Mouse (Mus musculus) kidney, postnatal 0 days (tissue): ENCODE measurements around the gene AU021092. TPM values are rescaled to one million over a fixed set of nuclear protein-coding genes. Genes with fewer than 3 reads are reported as not detected.

ENCODE experiments used
- ATAC-seq: fragments of 200-750 bp; cut with Nextera tagmentation; replicated peaks from 2 replicates; pipeline ENCODE4 v1.8.0; 2017; ENCODE audit warnings: low read depth, moderate number of reproducible peaks, moderate TSS enrichment, moderate library complexity; ENCODE audit not compliant: low FRiP score
- DNase-seq: peaks from one replicate; pipeline ENCODE4 v3.0.0-alpha.2; 2016; ENCODE audit warnings: low spot score
- H3K27ac ChIP-seq: fragments of 300-500 bp; sonication (generic); 2 replicates; pipeline ENCODE4 v1.5.1; 2014; ENCODE audit warnings: mild to moderate bottlenecking
- H3K27me3 ChIP-seq: fragments of 300-500 bp; sonication (generic); 2 replicates; pipeline ENCODE4 v1.6.1; 2014; ENCODE audit warnings: low read length, mixed read lengths; ENCODE audit not compliant: insufficient read depth
- H3K36me3 ChIP-seq: fragments of 300-500 bp; sonication (generic); 2 replicates; pipeline ENCODE4 v1.6.1; 2014; ENCODE audit warnings: low read length, mixed read lengths; ENCODE audit not compliant: insufficient read depth
- H3K4me1 ChIP-seq: fragments of 300-500 bp; sonication (generic); replicated peaks from 2 replicates; pipeline ENCODE4 v1.6.1; 2014; ENCODE audit warnings: antibody characterized with exemption, low read length, mixed read lengths; ENCODE audit not compliant: insufficient read depth
- H3K4me2 ChIP-seq: fragments of 300-500 bp; sonication (generic); 2 replicates; pipeline ENCODE4 v1.6.1; 2014; ENCODE audit warnings: mild to moderate bottlenecking, low read length, moderate library complexity, mixed read lengths
- H3K4me3 ChIP-seq: fragments of 300-500 bp; sonication (generic); replicated peaks from 2 replicates; pipeline ENCODE4 v1.5.1; 2014; ENCODE audit warnings: low read depth, low read length
- H3K9ac ChIP-seq: fragments of 300-500 bp; sonication (generic); 2 replicates; pipeline ENCODE4 v1.6.1; 2014; ENCODE audit warnings: low read depth, low read length
- H3K9me3 ChIP-seq: fragments of 300-500 bp; sonication (generic); replicated peaks from 2 replicates; pipeline ENCODE4 v1.6.1; 2016; ENCODE audit warnings: low read length, inconsistent platforms, mixed read lengths
- CTCF ChIP-seq: IDR thresholded peaks from 2 replicates; pipeline ENCODE4 v1.5.1; 2016; ENCODE audit warnings: antibody characterized with exemption, low read depth, mild to moderate bottlenecking, moderate library complexity
- WGBS: fragments of 180-500 bp; shearing (Covaris S2); extraction: QIAGEN DNeasy Blood & Tissue Kit; methylation state at CpG from one replicate; pipeline ENCODE4 v1.1.7; 2014; 5-methylcytosine and 5-hydroxymethylcytosine counted together
- polyA plus RNA-seq: library from polyadenylated mRNA; unstranded; fragments of >200 nt; fragmentation: Nextera tagmentation; extraction: Ambion mirVana; gene quantifications from 2 replicates; pipeline ENCODE4 v1.2.1, GENCODE M21; 2015

The AU021092 gene
- polyA plus RNA-seq, 1 experiment from 2014 or later, result 15.3 TPM

GRCm38 (mm10) chr16:5205431-5205970 is 16.6 kb downstream of the AU021092 start:
- no peaks in the 10 kb centered on the region for H3K36me3 ChIP-seq
- H3K4me3 ChIP-seq, result no peak overlapping the region
- ATAC-seq (no peak), DNase-seq (no peak)
- no peak overlapping the region for H3K9ac ChIP-seq
- no peak overlapping the region for H3K4me2 ChIP-seq
- 90% methylated on average over 5 of the region's 5 CpGs for WGBS
- H3K9me3 ChIP-seq, result no peaks in the 10 kb centered on the region
- H3K27ac ChIP-seq, result no peak overlapping the region
- 0 out of 2 replicates have a peak, but pooled peaks cover 8% of the 10 kb centered on the region for H3K4me1 ChIP-seq
- H3K27me3 ChIP-seq, result no peaks in the 10 kb centered on the region
- TF ChIP-seq CTCF, result no peak

- no peak within 1 kb of the TSS for H3K27ac ChIP-seq
- 0 out of 2 replicates have a peak, but pooled peaks cover 2% of the 10 kb centered on the region for H3K36me3 ChIP-seq
Observed at GRCm38 (mm10) chr16:5203668-5204433, 18.2 kb downstream of the AU021092 start, which contains the start of gene Nagpa. Nagpa (minus strand) TSS chr16:5204012.

GRCm38 (mm10) chr16:5203200-5203599 is 18.9 kb downstream of the AU021092 start:
- 1% methylated on average over 36 of the region's 36 CpGs for WGBS
- DNase-seq (no peak), ATAC-seq (peak; percentile 23; the same call in 1 of the 2 replicates)
- H3K4me2 ChIP-seq, result peak overlapping the region; percentile 92
- TF ChIP-seq CTCF, result no peak
- H3K9me3 ChIP-seq, result no peaks in the 10 kb centered on the region
- no peaks in the 10 kb centered on the region for H3K27me3 ChIP-seq
- H3K27ac ChIP-seq, result no peak overlapping the region
- H3K4me3 ChIP-seq, result peak overlapping the region; percentile 68
- H3K4me1 ChIP-seq, result 0 out of 2 replicates have a peak, but pooled peaks cover 8% of the 10 kb centered on the region
- 0 out of 2 replicates have a peak, but pooled peaks cover 2% of the 10 kb centered on the region for H3K36me3 ChIP-seq
- H3K9ac ChIP-seq, result peak overlapping the region; percentile 66

More at GRCm38 (mm10) chr16:5203668-5204433, 18.2 kb downstream of the AU021092 start, which contains the start of gene Nagpa:
- peak; percentile 88 for ATAC-seq
- Histone ChIP-seq H3K27me3 (no peaks in the 10 kb centered on the region), H3K9me3 (no peaks in the 10 kb centered on the region), H3K4me3 (peak within 1 kb of the TSS; percentile 68), H3K9ac (peak within 1 kb of the TSS; percentile 66), H3K4me1 (0 out of 2 replicates have a peak, but pooled peaks cover 8% of the 10 kb centered on the region), H3K4me2 (peak within 1 kb of the TSS; percentile 92)
- TF ChIP-seq CTCF, result no peak
- WGBS, result 4% methylated on average over 40 of the region's 40 CpGs
- DNase-seq, result peak; percentile 91

- Histone ChIP-seq H3K9ac (no peak overlapping the region), H3K4me2 (peak overlapping the region; percentile 92), H3K4me3 (peak overlapping the region; percentile 68), H3K9me3 (no peaks in the 10 kb centered on the region), H3K36me3 (0 out of 2 replicates have a peak, but pooled peaks cover 2% of the 10 kb centered on the region), H3K27me3 (no peaks in the 10 kb centered on the region), H3K27ac (no peak overlapping the region), H3K4me1 (0 out of 2 replicates have a peak, but pooled peaks cover 8% of the 10 kb centered on the region)
- WGBS, result 12% methylated on average over 4 of the region's 4 CpGs
- peak; percentile 84 for TF ChIP-seq CTCF
- ATAC-seq, result no peak
- peak; percentile 76 for DNase-seq
Observed at GRCm38 (mm10) chr16:5202681-5203080, 19.4 kb downstream of the AU021092 start.

- Histone ChIP-seq H3K27ac (no peak overlapping the region), H3K4me1 (no peaks in the 10 kb centered on the region), H3K9ac (no peak overlapping the region), H3K9me3 (no peaks in the 10 kb centered on the region), H3K36me3 (0 out of 2 replicates have a peak, but pooled peaks cover 2% of the 10 kb centered on the region), H3K4me2 (no peak overlapping the region), H3K4me3 (no peak overlapping the region), H3K27me3 (no peaks in the 10 kb centered on the region)
- ATAC-seq (0 out of 2 replicates have a peak, but pooled peaks have one; percentile 15), DNase-seq (peak; percentile 69)
- peak; percentile 80 for TF ChIP-seq CTCF
- 25% methylated on average over 6 of the region's 6 CpGs for WGBS
Observed at GRCm38 (mm10) chr16:5195080-5195479, 27.0 kb downstream of the AU021092 start.

- H3K4me3 ChIP-seq, result no peak overlapping the region
- no peaks in the 10 kb centered on the region for H3K36me3 ChIP-seq
- no peak overlapping the region for H3K9ac ChIP-seq
- no peaks in the 10 kb centered on the region for H3K9me3 ChIP-seq
- no peaks in the 10 kb centered on the region for H3K4me1 ChIP-seq
- H3K27me3 ChIP-seq, result no peaks in the 10 kb centered on the region
- DNase-seq (no peak), ATAC-seq (no peak)
- H3K27ac ChIP-seq, result no peak overlapping the region
- no peak overlapping the region for H3K4me2 ChIP-seq
- TF ChIP-seq CTCF, result no peak
- 69% methylated on average over 7 of the region's 7 CpGs for WGBS
Observed at GRCm38 (mm10) chr16:5186234-5186633, 35.9 kb downstream of the AU021092 start.
